22 mouse cellular contexts compared by ENCODE assay signal in the genomic region with DNA sequence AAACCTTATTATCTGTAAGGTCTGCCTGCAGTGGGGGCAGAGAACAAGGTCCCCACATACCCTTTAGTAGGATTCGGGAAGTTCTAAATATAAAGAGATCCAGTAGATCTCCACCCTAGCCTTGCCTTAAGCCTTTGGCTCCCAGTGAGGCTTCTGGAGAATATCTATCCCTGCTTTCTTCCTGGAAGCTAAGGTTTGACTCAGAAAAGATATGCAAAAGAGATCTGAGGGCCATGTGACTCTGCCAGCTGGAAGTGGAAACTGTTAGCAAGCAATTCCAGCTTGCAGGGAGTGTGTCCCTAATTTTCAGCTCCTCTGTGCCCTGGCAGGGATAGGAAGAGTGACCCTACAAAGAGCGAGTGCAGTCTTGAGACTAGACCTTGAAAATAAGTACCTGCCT. TPM values are rescaled to one million over a fixed set of nuclear protein-coding genes. Genes with fewer than 3 reads are reported as not detected.
A peak's percentile ranks its signal among the peaks of the same experiment; 100 is the strongest.
DNase-seq lines count a peak whose midpoint lies in the region; ATAC-seq lines count a peak whose summit lies in the region.
"Had no signal": no experiment of that assay in that cellular context is flagged by ENCODE, and none has a peak within 500 bp of the region (broad histone marks: within the 10 kb centered on the region; RNA-seq: fewer than 3 reads in every experiment).

No protein-coding gene starts in this region.

- peak; percentile 82 for ATAC-seq in frontal cortex, adult (ENCODE audit: low TSS enrichment)
- ATAC-seq: activated CD4-positive, CD25-positive, alpha-beta regulatory T cell, adult 4 months; forebrain, embryonic 14.5 days; hindbrain, embryonic 16.5 days; liver, embryonic 12.5 days; liver, postnatal 0 days had no signal

- no peak for DNase-seq in frontal cortex, postnatal 14 days (ENCODE audit: low spot score in 2 of 2)
- peak; percentile 13 for DNase-seq in layer of hippocampus, adult 9-10 months (ENCODE audit: low spot score)
- DNase-seq in layer of hippocampus, postnatal 14 days (ENCODE audit: low spot score in 2 of 2), result no peak
- peak; percentile 31 to 80 for DNase-seq in left cerebral cortex, postnatal 25 days (ENCODE audit: low spot score in 2 of 2)
- DNase-seq in left cerebral cortex, adult 8-10 months (ENCODE audit: low spot score in 2 of 2), result no peak
- DNase-seq in telencephalon, adult 2 months (ENCODE audit: low read depth, low spot score), result peak; percentile 50
- no peak for DNase-seq in cerebellum, adult 18-20 months
- DNase-seq: adrenal gland, adult 2 months; cerebellum, adult 9-10 months; cerebellum, postnatal 36 days; gastrocnemius, postnatal 10 days; kidney, adult 2 months; kidney, postnatal 36 days; liver, postnatal 0 days; lung, postnatal 36 days; thymus, adult 2 months; thymus, postnatal 36 days had no signal

- intact Hi-C loops in left cerebral cortex, postnatal 25 days (cut with DNase I), result no loop called here

RNA-seq across cellular contexts. Expression of a gene that starts 23.7 kb away (rescaled TPM):
- total RNA-seq in layer of hippocampus, postnatal 14 days (2021), result 10 to 100 TPM; 33.4 to 34.0 TPM
- 10 to 100 TPM; 34.5 to 35.5 TPM for total RNA-seq in left cerebral cortex, postnatal 25 days (2021)
- 10 to 100 TPM; 30.1 to 33.4 (median 30.9) TPM for total RNA-seq in left cerebral cortex, adult 8-10 months (2022)

RNA-seq across cellular contexts. Expression of a gene that starts 24.4 kb away (rescaled TPM):
- 10 to 100 TPM; 18.2 to 20.9 TPM for total RNA-seq in layer of hippocampus, postnatal 14 days (2021)
- total RNA-seq in left cerebral cortex, postnatal 25 days (2021), result 1 to 10 TPM; 7.4 to 7.6 TPM
- total RNA-seq in left cerebral cortex, adult 8-10 months (2022), result 1 to 10 TPM; 5.9 to 8.2 (median 6.5) TPM

RNA-seq across cellular contexts. Expression of a gene that starts 39.4 kb away (rescaled TPM):
- total RNA-seq in layer of hippocampus, postnatal 14 days (2021), result 100 to 1,000 TPM; 569 to 570 TPM
- total RNA-seq in left cerebral cortex, postnatal 25 days (2021), result 100 to 1,000 TPM; 574 to 598 TPM
- total RNA-seq in left cerebral cortex, adult 8-10 months (2022), result 100 to 1,000 TPM; 554 to 587 (median 579) TPM

RNA-seq across cellular contexts. Expression of a gene that starts 42.5 kb away (rescaled TPM):
- total RNA-seq in layer of hippocampus, postnatal 14 days (2021), result 10 to 100 TPM; 19.7 to 20.6 TPM
- total RNA-seq in left cerebral cortex, postnatal 25 days (2021), result 10 to 100 TPM; 14.2 to 15.2 TPM
- total RNA-seq in left cerebral cortex, adult 8-10 months (2022), result 10 to 100 TPM; 18.5 to 22.1 (median 20.7) TPM

Comparison
In these comparisons a context has a peak if more than half of its experiments do, and no peak if none do; other contexts are left out.
1. DNase-seq: peak in layer of hippocampus, adult 9-10 months (single experiment), left cerebral cortex, postnatal 25 days (2 of 2) and telencephalon, adult 2 months (single experiment); none in frontal cortex, postnatal 14 days (0 of 2), layer of hippocampus, postnatal 14 days (0 of 2), left cerebral cortex, adult 8-10 months (0 of 2) and cerebellum, adult 18-20 months (0 of 2).